Mouse (Mus musculus) embryo, embryonic 9.5 days (tissue): ENCODE results near the gene Egfr.
A peak's percentile ranks its signal among the peaks of the same experiment; 100 is the strongest.

Source experiments
- DNase-seq: peaks from one replicate; pipeline ENCODE4 v3.0.0-alpha.2; 2017; ENCODE audit errors: extremely low spot score

The Egfr gene

DNA sequence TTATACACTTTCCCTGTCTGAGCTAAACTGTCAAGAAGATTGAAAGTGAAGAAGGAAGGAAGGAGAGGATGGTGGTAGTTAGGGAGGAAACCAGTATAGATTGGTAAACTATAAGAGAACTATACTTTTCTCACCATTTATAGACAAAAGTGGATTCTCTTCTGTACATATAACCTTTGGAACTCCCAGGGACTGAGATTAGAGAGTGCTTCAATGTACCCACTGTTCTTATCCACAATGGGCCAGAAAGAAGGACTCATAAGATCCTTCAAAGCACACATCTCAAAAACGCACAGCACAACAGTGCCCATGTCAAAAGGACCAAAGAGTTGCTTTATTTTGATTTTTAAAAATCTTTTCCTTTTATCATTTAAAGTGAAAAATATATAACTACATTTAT is 148.2 kb downstream of the Egfr start:
- DNase-seq = no peak

DNA sequence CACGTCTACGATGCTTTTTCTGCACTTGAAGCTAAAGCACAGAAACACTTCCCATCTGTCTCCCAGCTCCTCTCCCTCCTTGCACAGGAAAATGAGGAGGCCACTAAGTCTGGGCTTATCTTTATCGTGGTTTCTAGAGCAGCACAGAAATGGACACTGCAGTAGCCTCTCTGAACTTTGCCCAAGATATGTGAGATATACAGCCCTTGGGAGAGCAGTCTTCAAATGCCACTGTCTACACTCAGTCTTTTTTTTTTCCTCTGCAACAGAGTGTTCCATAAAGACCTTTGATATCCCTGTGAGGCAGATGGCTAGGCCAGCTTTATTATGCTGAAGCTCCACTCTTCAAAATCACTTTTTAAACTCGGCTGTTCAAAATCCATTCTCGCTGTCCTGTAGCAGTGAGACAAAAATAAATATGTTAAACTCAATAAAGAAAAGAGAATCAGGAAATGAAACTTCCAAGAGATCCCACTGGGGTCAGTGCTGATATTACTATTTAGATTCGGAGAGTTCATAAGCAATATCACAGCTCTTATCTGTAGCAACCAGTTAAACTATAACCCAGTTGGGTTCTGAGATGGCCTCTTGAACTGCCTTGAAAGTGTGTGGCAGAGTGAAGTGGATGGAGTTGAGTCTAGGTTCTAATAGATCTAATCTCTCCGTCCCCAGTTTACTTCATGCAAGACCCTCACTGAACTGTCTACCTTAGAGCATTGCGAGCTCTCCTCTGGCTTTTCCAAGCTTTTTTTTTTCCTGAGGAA is 148.8 kb downstream of the Egfr start:
- no peak for DNase-seq

DNA sequence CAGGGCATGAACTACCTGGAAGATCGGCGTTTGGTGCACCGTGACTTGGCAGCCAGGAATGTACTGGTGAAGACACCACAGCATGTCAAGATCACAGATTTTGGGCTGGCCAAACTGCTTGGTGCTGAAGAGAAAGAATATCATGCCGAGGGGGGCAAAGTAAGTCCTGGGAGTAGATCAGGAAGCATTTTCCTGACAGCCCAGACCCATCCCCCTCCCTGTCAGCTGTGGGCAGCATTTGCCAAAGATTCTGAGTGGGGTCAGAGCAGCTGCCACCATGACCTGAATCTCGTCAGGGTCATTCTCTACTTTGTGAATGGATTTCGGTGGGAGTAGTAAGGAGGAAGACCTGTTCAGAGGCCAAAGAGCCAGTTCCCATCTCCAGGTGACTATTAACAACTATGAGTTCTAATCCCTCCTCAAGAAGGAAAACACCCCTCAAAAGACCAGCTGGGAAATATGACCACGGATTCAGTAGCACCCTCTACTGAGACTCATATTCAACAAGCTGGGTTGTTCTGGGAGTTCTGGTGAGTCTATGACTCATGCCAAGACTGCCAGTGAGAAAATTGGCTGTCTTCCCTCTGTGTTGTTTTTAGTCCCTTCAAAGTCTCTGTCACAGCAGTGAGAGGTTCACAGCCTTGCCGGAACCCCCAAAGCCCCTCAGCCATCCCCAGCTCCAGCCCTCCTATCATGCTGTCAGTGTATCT is 152.5 kb downstream of the Egfr start:
- no peak for DNase-seq

DNA sequence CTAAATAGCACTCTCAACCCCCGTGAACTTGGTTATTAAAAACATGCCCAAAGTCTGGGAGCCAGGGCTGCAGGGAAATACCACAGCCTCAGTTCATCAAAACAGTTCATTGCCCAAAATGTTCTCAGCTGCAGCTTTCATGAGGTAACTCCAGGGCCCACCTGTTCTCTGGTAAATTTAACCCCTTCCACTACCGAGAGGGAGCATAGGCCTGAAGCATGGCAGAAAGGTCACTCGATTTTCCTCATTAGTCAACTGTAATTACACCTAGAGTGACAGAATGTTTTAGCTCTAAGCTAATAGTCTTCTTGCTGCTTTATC is 153.0 kb downstream of the Egfr start:
- DNase-seq = no peak

DNA sequence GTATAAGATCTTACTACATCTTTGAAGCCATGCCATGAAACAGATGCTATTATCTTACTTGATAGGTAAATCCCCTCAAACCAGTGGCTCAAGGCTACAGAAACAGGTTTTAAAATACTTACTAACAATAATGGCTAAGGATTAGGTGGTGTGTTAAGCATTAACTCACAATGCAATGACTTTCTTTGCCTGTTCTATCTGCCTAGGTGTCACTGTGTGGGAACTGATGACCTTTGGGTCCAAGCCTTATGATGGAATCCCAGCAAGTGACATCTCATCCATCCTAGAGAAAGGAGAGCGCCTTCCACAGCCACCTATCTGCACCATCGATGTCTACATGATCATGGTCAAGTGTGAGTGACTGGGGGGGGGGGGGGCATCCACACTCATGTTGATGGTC is 154.5 kb downstream of the Egfr start:
- no peak for DNase-seq

DNA sequence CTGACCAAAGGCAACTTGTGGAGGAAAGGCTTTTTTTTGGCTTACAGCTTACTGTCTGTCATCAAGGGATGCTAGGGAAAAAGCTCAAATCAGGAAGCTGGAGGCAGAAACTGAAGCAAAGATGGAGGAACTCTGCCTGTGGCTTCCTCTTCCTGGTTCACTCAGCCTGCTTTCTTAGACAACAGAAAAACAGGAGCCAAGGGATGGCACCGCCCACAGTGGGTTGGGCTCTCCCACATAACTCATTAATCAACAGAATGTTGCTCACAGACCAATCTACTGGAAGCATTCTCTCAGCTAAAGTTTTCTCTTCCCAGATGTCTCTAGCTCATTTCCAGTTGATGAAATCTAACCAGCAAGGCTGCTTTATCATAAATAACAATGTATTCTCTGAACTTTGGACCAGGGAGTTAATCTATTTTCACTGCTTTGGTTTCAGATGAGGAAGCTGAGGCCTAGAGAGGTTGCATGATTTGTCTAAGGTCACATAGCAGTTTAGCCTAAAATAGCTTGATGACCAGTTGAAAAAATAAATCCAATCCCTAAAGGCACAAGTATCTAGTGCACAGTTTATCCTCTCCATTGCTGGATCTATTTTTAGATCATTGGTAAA is 155.6 kb downstream of the Egfr start:
- no peak for DNase-seq

DNA sequence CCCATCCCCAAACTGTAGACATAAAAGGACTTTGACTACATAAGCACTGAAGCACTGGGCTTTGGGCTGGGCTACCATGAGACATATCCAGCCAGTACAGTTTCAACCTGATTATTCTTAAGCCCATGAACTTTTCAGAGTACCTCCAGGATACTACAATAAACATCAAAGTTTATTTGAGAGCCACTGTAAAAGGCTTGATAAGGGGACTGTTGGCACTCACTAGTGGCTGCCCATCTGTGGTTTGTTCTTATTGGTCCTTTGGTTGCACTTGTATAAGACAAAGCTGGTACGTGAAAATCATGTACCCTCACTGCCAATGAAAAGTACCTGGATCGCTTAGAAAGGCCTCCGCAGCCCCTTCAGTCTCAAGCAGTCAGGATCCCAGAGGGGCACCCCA is 162.8 kb downstream of the Egfr start:
- DNase-seq = no peak

DNA sequence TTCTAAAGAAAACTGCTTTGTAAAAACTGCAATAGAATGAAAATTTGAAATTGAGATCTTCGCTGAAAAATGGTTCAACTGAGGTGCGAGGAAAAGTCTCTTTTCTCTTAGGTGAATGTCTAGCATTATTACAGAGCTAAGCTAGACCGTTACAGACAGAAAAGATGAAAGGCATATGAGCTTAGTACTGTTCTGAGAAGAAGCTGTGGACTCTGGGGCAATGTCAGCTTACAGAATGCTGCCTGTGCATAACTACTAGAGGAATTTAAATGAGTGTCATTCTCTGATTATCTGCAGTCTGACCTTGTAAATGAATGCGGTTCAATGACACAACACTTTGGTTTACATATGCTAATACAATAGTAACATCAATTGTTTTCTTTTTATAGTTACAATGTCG is 163.8 kb downstream of the Egfr start:
- no peak for DNase-seq

DNA sequence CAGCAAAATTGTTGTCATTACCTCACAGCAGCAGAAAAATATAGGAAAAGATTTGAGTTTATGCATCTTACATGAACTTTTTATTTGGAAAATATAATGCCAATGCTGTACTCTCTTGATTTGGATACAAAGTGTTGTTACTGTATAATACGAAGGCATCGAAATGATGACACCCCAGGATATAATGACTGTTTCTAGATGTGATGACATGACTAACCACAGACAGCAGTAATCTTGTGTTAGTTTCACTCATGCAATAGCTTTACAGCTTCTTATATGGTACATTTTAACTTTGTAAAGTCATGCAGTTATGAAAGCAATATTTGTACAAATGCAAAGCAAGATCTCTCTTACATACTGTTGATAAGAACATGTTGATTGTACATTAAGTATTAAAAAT is 165.5 kb downstream of the Egfr start:
- no peak for DNase-seq

DNA sequence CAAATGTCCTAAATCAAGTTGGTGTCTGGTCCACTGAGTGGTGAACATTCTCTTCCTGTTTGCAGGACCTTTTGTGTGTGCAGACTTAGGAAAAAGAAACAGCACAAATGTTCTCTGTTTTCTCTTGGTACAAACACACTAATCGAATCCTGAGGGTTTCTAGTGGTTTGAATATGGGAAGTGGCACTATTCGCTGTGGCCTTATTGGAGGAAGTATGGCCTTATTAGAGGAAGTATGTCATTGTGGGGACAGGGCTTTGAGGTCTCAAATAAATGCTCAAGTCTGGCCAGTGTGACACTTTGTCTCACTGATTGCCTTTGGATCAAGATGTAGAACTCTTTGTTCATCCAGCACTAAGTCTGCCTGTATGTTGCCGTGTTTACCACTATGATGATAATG is 180.2 kb downstream of the Egfr start:
- no peak for DNase-seq

DNA sequence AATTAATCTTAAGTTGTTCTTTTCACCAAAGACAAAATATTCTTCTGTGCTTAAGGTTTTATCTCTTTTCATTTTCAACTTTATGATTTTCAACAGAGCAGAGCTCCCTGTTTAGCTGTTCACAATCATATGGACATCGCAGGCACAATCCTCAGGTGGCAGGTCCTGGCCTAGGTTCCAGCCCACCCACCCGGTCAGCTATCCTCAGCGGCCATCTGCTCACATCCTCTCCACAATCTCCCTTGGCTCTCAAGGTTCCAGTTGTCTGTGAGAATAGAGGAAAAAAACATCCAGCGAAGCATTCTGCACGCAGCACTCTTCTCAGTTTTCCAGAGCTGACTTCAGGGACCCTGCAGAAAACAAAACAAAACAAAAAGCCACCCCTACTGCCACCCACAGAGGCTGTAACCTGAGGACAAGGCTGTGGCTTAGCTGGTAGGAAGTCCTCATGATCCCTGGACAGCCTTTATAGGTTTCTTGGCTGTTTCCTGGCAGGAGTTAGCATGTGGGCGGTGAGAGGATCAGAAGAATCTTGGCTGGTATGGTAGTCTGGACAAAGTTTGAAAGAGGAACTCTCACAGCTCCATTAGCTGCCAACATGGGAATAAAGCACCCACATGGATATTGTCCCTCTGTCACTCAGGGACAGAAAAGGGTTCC is 183.7 kb downstream of the Egfr start:
- no peak for DNase-seq

DNA sequence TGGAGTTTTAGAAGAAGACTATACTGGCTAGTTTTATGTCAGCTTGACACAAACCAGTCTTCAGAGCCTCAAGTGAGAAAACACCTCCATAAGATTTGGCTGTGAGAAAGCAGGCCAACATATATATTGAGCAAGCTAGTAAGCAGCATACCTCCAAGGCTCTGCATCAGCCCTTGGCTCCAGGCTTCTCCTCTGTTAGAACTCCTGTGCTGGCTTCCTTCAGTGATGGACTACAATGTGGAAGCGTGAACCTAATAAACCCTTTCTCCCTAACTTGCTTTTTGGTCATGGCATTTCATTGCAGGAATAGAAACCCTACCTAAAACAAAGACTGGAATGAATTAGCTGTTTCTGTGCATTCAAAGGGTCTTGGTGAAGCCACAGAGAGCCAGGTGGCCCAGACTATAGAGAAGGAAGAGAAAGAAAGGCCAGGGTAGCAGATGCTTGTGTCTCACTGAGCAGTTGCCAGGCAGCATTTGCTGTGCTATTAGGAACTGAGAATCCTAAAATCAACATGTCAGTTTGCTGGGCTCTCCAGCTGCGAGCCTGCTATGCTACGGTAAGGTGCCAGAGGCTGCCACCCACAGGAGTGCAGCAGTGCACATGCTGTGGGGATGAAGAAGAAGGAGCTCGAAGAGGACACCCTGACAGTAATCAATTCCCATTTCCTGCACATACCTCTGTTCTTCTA is 189.2 kb downstream of the Egfr start:
- DNase-seq = peak; percentile 9

DNA sequence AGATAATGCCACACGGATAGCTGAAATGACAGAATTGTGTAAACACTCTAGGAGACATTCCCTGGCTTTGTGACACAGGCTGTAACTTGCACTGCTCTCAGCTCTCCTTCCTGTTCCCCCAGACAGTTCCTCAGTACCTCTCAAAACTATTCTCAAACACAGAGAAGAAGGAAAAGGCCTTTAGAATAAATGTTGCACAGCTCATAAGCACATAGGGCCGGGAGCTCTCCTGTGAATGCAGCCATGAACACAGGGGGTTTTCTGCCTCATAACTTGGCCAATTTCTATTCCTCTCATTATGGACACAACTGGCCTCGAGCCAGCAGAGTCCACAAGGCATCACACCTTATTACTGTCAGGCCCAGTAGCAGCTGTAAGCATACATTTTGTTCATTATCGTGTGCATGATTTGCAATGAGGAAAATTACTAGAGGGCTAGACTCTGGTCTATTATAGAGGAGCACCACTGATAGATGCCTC is 190.0 kb downstream of the Egfr start:
- no peak for DNase-seq

DNA sequence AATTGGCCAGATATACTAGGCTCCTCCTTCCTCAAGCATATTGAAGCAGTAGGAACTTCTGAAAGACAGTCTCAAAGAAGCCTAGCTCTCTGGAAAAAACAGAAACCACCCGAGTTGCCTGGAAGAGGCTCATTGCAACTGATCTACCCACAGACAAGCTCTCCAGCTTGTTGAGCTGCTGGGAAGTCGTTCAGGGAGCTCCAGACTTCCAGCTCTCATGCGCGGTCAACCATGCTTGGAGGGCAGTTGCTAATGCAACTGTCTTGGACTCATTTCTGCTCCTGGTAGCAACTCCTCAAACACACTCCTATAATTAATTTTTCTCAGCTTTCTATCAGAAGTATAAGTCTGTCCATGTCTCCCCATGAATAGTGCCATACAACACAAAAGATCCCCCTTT is 191.0 kb downstream of the Egfr start:
- DNase-seq = no peak

DNA sequence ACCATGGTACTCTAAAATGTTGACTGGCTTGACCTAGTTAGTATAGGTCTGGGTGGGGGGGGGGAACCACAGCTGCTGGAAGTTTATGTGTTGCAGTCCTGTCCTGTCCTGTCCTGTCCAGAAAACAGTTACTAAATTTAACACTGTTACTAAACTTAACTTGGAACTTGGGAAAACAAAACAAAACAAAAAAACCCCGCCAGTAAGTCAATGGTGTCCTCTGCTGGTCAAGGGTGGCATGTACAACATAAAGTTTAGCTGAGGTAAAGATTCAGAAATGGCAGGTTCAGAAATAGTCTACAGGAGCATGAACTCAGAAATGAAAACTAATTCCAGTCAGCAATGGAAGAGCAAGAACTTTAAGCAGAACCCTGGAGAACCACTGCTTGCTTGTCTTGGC is 196.8 kb downstream of the Egfr start:
- DNase-seq = peak; percentile 30

DNA sequence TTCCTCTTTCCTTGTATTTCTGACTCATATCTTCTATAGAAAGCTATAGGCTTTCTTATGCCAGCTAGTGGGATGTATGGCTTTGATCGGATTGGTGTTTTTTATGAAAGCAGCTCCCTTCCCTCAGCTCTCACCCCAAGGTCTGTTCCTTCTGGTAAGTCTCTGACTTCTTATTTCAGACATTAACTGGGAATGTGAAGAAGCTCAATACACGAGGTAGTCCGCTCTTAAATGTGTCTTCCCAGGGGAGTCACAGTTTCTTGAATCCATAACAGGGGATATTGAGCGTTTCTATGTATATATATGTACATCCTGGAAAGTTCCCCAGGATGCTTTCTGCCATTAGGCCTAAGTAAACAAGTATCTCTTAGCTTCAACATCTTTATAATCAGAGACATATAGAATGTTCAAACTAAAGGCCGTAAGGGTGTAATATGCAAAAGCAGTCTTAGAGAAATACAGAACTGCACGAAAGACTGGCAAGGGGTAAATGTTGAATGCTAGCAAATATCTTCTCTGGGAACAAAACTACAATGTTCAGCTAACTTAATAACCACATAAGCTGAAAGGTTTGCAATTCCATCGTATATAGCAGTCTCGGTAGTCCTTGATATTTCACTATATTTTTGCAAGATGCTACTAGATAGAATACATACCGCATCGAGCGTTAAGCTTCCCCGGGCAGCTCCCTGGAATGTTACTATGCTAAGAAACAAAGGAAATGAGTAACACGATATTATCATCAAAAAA is 198.4 kb downstream of the Egfr start:
- no peak for DNase-seq

DNA sequence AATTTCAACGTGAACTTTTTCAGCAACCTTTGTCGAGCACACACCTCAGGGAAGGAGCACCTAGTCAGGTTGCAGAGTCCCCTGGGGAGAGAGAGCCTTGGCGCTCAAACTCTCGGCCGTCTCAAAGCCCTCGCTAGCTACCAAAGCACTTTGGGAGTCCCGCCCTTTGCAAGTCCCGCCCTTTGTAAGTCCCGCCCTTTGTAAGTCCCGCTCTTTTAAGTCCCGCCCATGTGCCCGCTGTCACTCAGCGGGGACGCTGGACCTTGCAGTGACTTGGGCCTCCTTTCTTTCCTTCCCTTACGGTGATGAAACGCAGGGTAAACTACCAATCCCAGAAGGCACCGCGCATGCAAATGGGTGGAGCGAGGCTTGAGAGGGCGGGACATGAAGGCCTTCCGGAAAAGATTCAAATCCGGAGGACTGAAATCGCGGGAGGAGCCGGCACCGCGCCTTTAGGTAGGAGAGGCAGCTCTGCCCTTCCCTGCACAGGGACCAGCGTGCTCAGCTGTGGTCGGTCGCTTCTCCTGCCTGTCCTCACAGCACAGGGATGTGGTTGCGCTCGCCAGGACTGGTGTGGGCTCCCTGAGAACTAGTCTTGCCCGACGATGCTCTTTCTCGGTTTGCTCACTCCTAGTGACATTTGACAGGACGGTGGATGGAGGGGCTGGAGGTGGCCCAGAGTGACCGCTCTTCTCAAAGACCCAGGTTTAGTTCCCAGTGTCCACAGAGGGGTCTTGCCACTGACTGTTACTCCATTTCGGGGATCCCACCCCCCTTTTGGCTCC is 199.2 kb downstream of the Egfr start, which contains the start of gene Fbxo48:
Fbxo48 (plus strand) TSS at position 400 of the 785 bp plus-strand sequence.
- DNase-seq = peak; percentile 97

DNA sequence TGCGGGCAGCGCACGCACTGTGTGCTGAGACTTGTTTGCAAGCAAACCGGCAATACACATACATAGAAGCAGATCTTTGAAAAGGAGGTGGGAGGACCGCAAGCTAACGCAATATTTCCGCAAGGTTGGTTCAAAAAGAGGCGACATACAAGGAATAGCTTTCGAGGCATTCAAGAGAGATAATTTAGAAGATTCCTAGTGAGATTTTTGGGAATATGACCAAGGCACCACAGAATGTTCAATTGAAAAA is 199.7 kb downstream of the Egfr start:
- DNase-seq = no peak

DNA sequence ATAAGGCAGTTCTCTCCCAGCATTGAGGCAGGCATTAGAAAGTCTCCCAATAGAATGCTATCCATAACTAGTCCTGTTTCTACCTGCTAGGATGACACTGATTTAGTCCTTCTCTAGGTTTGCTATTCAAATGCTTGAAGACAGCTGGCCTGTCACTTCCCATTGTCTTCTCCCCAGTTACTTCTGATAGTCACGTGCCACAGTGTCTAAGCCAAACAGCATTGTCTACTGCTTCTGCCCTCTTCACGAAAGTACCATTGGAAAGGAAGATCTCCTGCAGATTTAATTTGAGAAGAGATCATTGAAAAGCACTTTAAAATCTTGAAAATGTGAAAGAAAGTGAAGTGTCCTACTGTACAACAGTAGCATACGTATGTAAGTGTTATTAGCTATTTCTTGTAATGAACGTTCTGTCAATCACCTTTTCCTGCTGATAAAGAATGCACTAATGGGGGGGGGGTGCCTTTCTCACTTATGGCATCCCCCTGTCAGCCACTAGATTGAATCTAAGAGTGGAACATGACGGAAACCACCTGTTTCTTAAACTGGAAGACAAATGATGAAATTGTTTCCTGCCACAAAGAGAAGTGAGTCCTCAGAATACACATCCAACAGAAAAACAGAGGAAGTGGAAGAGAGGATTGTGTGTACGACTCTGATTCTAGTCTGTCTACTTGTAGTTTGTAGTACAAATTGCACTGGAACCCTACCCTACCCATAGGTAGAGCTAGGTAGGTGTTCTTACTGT is 204.3 kb downstream of the Egfr start:
- DNase-seq = no peak

DNA sequence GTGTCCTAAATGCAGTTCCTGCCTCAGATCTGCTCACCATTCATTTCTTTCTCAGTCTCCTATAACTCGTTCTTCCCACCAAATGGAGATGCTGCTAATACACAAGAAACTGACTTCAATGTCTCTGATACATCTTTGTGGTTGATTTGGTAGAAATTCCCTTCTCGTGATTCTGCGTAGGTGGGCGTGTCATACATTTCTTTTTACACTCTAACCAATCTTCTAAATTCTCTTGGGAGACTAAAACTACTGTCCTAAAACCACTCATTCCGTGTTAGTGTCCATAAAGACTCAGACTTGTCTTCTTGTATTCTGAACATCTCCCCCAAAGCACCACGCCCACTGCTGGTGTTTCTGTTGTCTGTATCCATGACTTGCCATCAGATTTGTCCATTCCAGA is 205.0 kb downstream of the Egfr start:
- DNase-seq = no peak
